8 mouse cellular contexts compared by ENCODE assay signal in genomic region chr11:107473137-107473820, GRCm38 (mm10). TPM values are rescaled to one million over a fixed set of nuclear protein-coding genes. Genes with fewer than 3 reads are reported as not detected.
DNase-seq lines count a peak whose midpoint lies in the region; ATAC-seq and TF ChIP-seq lines count a peak whose summit lies in the region.

No protein-coding gene starts in this region.

- no peaks in the 10 kb centered on the region for H3K27me3 ChIP-seq in intestine, embryonic 14.5 days (replicated peaks; ENCODE audit: control insufficient read depth, insufficient read depth, low read length)
- H3K27me3 ChIP-seq in intestine, embryonic 16.5 days (replicated peaks; ENCODE audit: control insufficient read depth, insufficient read depth, low read length): no peaks in the 10 kb centered on the region

- H3K4me3 ChIP-seq in intestine, embryonic 14.5 days (ENCODE audit: low read depth, low read length): no peak overlapping the region
- H3K4me3 ChIP-seq in intestine, embryonic 16.5 days (ENCODE audit: low read length): no peak overlapping the region
- no peak overlapping the region for H3K4me3 ChIP-seq in ES-E14 (ENCODE audit: insufficient read depth in 1 of 2, low read depth in 1 of 2, low read length in 2 of 2, poor library complexity in 1 of 2, severe bottlenecking in 1 of 2)

- no peaks in the 10 kb centered on the region for H3K9me3 ChIP-seq in intestine, embryonic 14.5 days (ENCODE audit: control insufficient read depth, low read length)
- H3K9me3 ChIP-seq in intestine, embryonic 16.5 days (ENCODE audit: control insufficient read depth, low read length): no peaks in the 10 kb centered on the region
- no peaks in the 10 kb centered on the region for H3K9me3 ChIP-seq in ES-E14 (ENCODE audit: control insufficient read depth, insufficient read depth, low read depth, low read length)

- H3K4me2 ChIP-seq in intestine, embryonic 14.5 days (ENCODE audit: low read length): no peak overlapping the region
- H3K4me2 ChIP-seq in intestine, embryonic 16.5 days (ENCODE audit: low read depth, low read length): no peak overlapping the region

- DNase-seq in intestine, embryonic 14.5 days (ENCODE audit: low spot score): peak; percentile 66
- peak; percentile 85 for DNase-seq in ES-E14 (ENCODE audit: low read depth, low spot score)
- peak; percentile 86 for DNase-seq in cerebellum, adult 9-10 months
- DNase-seq in heart, postnatal 10 days: peak; percentile 73 to 78
- DNase-seq in left cerebral cortex, postnatal 10 days (ENCODE audit: extremely low spot score in 1 of 2, low spot score in 2 of 2): peak; percentile 35 to 52
- DNase-seq in monocyte, adult 2 months (ENCODE audit: low read depth in 1 of 2, low spot score in 2 of 2): peak; percentile 23 to 32
- DNase-seq in urinary bladder, postnatal 4 days (ENCODE audit: low spot score in 2 of 2): no peak

- H3K36me3 ChIP-seq in intestine, embryonic 14.5 days (ENCODE audit: control insufficient read depth, insufficient read depth, low read length): no peaks in the 10 kb centered on the region
- H3K36me3 ChIP-seq in intestine, embryonic 16.5 days (ENCODE audit: control insufficient read depth, insufficient read depth, low read length): no peaks in the 10 kb centered on the region
- H3K36me3 ChIP-seq in ES-E14 (ENCODE audit: control insufficient read depth, insufficient read depth, low read length, poor library complexity, severe bottlenecking): no peaks in the 10 kb centered on the region

- no peak for ATAC-seq in intestine, embryonic 14.5 days (replicated peaks; ENCODE audit: low FRiP score, low TSS enrichment, low read depth)
- no peak for ATAC-seq in intestine, embryonic 16.5 days

- intact Hi-C loops in heart, postnatal 10 days (cut with DNase I): loop anchor here (1.0 kb wide), 1 partner anchor 197 kb away; no protein-coding TSS in a partner anchor
- intact Hi-C loops in left cerebral cortex, postnatal 10 days (cut with DNase I): loop anchor here (2.0 kb wide), 2 partner anchors 196 to 284 kb away; partner anchors contain the start of gene Nol11

- H3K4me1 ChIP-seq in intestine, embryonic 14.5 days (replicated peaks; ENCODE audit: control insufficient read depth, insufficient read depth, low read length): peaks cover 11% of the 10 kb centered on the region; the same call in 1 of the 2 replicates
- peaks cover 13% of the 10 kb centered on the region for H3K4me1 ChIP-seq in intestine, embryonic 16.5 days (ENCODE audit: control insufficient read depth, insufficient read depth, low read length)
- H3K4me1 ChIP-seq in ES-E14 (ENCODE audit: control insufficient read depth in 2 of 2, insufficient read depth in 2 of 2, low read length in 2 of 2, poor library complexity in 1 of 2): peaks cover 0 to 1% of the 10 kb centered on the region in 2 experiments; a peak in 2 of 4 replicates

- H3K27ac ChIP-seq in intestine, embryonic 14.5 days (ENCODE audit: low read depth): 0 out of 2 replicates have a peak overlapping the region, but pooled peaks have one; percentile 35
- no peak overlapping the region for H3K27ac ChIP-seq in intestine, embryonic 16.5 days (ENCODE audit: low read length)
- no peak overlapping the region for H3K27ac ChIP-seq in ES-E14 (ENCODE audit: insufficient read depth, low read depth, low read length, poor library complexity, severe bottlenecking)

- 23% methylated on average over 8 of the region's 8 CpGs for WGBS in intestine, embryonic 14.5 days
- WGBS in intestine, embryonic 16.5 days: 26% methylated on average over 8 of the region's 8 CpGs

- no peak overlapping the region for H3K9ac ChIP-seq in intestine, embryonic 14.5 days (ENCODE audit: low read length)
- no peak overlapping the region for H3K9ac ChIP-seq in intestine, embryonic 16.5 days (ENCODE audit: low read depth, low read length)
- H3K9ac ChIP-seq in ES-E14 (ENCODE audit: insufficient read depth, low read depth, low read length, poor library complexity, severe bottlenecking): no peak overlapping the region

- in situ Hi-C loops in ES-E14 (cut with MboI; ENCODE audit: low sequenced_read_pairs in 2 of 2, unreplicated experiment in 2 of 2): loop anchor here in 1 of 2 experiments (5.0 to 25.0 kb wide), 2 partner anchors 81 to 186 kb away; no protein-coding TSS in a partner anchor

TF ChIP-seq in ES-E14, 5 proteins besides CTCF, POLR2A, EP300 and RAD21:
- TF ChIP-seq HCFC1 (IDR thresholded peaks at IDR 0.05; ENCODE audit: borderline replicate concordance, insufficient read depth, low read length) (no peak), ZC3H11A (IDR thresholded peaks at IDR 0.05; ENCODE audit: borderline replicate concordance, low read depth, low read length) (peak; percentile 40; the same call in 1 of the 2 replicates), CHD2 (IDR thresholded peaks at IDR 0.05; ENCODE audit: low read depth, low read length) (no peak), ZNF384 (IDR thresholded peaks at IDR 0.05; ENCODE audit: low read depth, low read length) (0 out of 2 replicates have a peak, but pooled peaks have one; percentile 33), MAFK (IDR thresholded peaks at IDR 0.05; ENCODE audit: insufficient read depth, low read depth, low read length) (no peak)
TF ChIP-seq in ES-E14: peak in this region for 2.

RNA-seq across cellular contexts. Expression of gene Pitpnc1, which starts 2.8 kb away (rescaled TPM):
- polyA plus RNA-seq in intestine, embryonic 14.5 days (2014; fragmentation: Nextera tagmentation; extraction: Ambion mirVana): 18.2 and 22.1 TPM in 2 replicates
- 9.1 and 10.6 TPM in 2 replicates for polyA plus RNA-seq in intestine, embryonic 16.5 days (2015; fragmentation: Nextera tagmentation; extraction: Ambion mirVana)
- total RNA-seq in ES-E14 (2012; rRNA removed): 37.3 and 42.9 TPM in 2 replicates
- total RNA-seq in heart, postnatal 10 days (2021): 10 to 100 TPM; 75.6 to 78.1 TPM
- 10 to 100 TPM; 76.1 to 83.2 TPM for total RNA-seq in left cerebral cortex, postnatal 10 days (2021)

RNA-seq across cellular contexts. Expression of gene Psmd12, which starts 6.0 kb away (rescaled TPM):
- 172 and 186 TPM in 2 replicates for polyA plus RNA-seq in intestine, embryonic 14.5 days (2014; fragmentation: Nextera tagmentation; extraction: Ambion mirVana)
- polyA plus RNA-seq in intestine, embryonic 16.5 days (2015; fragmentation: Nextera tagmentation; extraction: Ambion mirVana): 144 and 154 TPM in 2 replicates
- total RNA-seq in ES-E14 (2012; rRNA removed): 72.7 and 140 TPM in 2 replicates
- 10 to 100 TPM; 91.0 to 91.5 TPM for total RNA-seq in heart, postnatal 10 days (2021)
- 10 to 100 TPM; 78.1 to 82.1 TPM for total RNA-seq in left cerebral cortex, postnatal 10 days (2021)

Comparison
In these comparisons a context has a peak if more than half of its experiments do, and no peak if none do; other contexts are left out.
1. DNase-seq: peak in intestine, embryonic 14.5 days (single experiment), ES-E14 (single experiment), cerebellum, adult 9-10 months (single experiment), heart, postnatal 10 days (2 of 2), left cerebral cortex, postnatal 10 days (2 of 2) and monocyte, adult 2 months (2 of 2); none in urinary bladder, postnatal 4 days (0 of 2).